Comparison of ENCODE assay signal across 26 mouse cellular contexts in genomic region chr3:139947247-139947646, GRCm38 (mm10).
"Had no signal": no experiment of that assay in that cellular context is flagged by ENCODE, and none has a peak within 500 bp of the region (broad histone marks: within the 10 kb centered on the region; RNA-seq: fewer than 3 reads in every experiment).

No protein-coding gene starts in this region.

- H3K4me2 ChIP-seq: heart, embryonic 12.5 days; hindbrain, embryonic 13.5 days; hindbrain, embryonic 15.5 days; kidney, embryonic 15.5 days; limb, embryonic 12.5 days; liver, embryonic 11.5 days; liver, embryonic 13.5 days had no signal

- H3K9ac ChIP-seq: heart, embryonic 12.5 days; hindbrain, embryonic 13.5 days; hindbrain, embryonic 15.5 days; kidney, embryonic 15.5 days; limb, embryonic 12.5 days; liver, embryonic 13.5 days had no signal

- H3K9me3 ChIP-seq: heart, embryonic 10.5 days; heart, embryonic 12.5 days; hindbrain, embryonic 10.5 days; hindbrain, embryonic 13.5 days; hindbrain, embryonic 15.5 days; kidney, embryonic 15.5 days; limb, embryonic 10.5 days; limb, embryonic 12.5 days; liver, embryonic 13.5 days had no signal

- H3K4me3 ChIP-seq: gastrocnemius, adult 2 months; heart, embryonic 10.5 days; heart, embryonic 12.5 days; hindbrain, embryonic 10.5 days; hindbrain, embryonic 13.5 days; hindbrain, embryonic 15.5 days; kidney, embryonic 15.5 days; left cerebral cortex, adult 2 months; limb, embryonic 10.5 days; limb, embryonic 12.5 days; liver, embryonic 13.5 days had no signal

- H3K27me3 ChIP-seq: heart, embryonic 12.5 days; hindbrain, embryonic 13.5 days; hindbrain, embryonic 15.5 days; kidney, embryonic 15.5 days; limb, embryonic 12.5 days; liver, embryonic 13.5 days had no signal

- H3K36me3 ChIP-seq: heart, embryonic 10.5 days; heart, embryonic 12.5 days; hindbrain, embryonic 10.5 days; hindbrain, embryonic 13.5 days; hindbrain, embryonic 15.5 days; kidney, embryonic 15.5 days; limb, embryonic 10.5 days; limb, embryonic 12.5 days; liver, embryonic 13.5 days had no signal

- H3K27ac ChIP-seq: gastrocnemius, adult 2 months; heart, embryonic 10.5 days; hindbrain, embryonic 10.5 days; hindbrain, embryonic 13.5 days; hindbrain, embryonic 15.5 days; hindbrain, postnatal 0 days; kidney, embryonic 15.5 days; kidney, postnatal 0 days; left cerebral cortex, adult 2 months; limb, embryonic 10.5 days; limb, embryonic 12.5 days; liver, embryonic 13.5 days had no signal

- DNase-seq: gastrocnemius, adult 2 months; gastrocnemius, postnatal 10 days; gastrocnemius, postnatal 25 days; heart, adult 11 months; heart, postnatal 10 days; heart, postnatal 4 days; kidney, adult 11 months; kidney, adult 2 months; kidney, adult 9 months; kidney, postnatal 14 days; kidney, postnatal 36 days; liver; liver, embryonic 13.5 days had no signal

- H3K4me1 ChIP-seq: heart, embryonic 10.5 days; heart, embryonic 12.5 days; hindbrain, embryonic 10.5 days; hindbrain, embryonic 13.5 days; hindbrain, embryonic 15.5 days; kidney, embryonic 15.5 days; limb, embryonic 10.5 days; limb, embryonic 12.5 days; liver, embryonic 13.5 days had no signal

- ATAC-seq: hindbrain, postnatal 0 days; intestine, embryonic 16.5 days had no signal
